Mouse (Mus musculus) bone marrow, adult 2 months (tissue): ENCODE data around the gene Tnip2.

ENCODE experiments used
- CTCF ChIP-seq: fragments of 200-500 bp; IDR thresholded peaks from 2 replicates; pipeline ENCODE4 v1.5.1; 2011; ENCODE audit warnings: low read length, control low read depth; ENCODE audit not compliant: control insufficient read depth, insufficient read depth
- POLR2A ChIP-seq: fragments of 200-500 bp; IDR thresholded peaks from 2 replicates; pipeline ENCODE4 v1.6.1; 2011; ENCODE audit warnings: low read depth, mild to moderate bottlenecking, control low read depth, low read length, borderline replicate concordance; ENCODE audit not compliant: control insufficient read depth

DNA sequence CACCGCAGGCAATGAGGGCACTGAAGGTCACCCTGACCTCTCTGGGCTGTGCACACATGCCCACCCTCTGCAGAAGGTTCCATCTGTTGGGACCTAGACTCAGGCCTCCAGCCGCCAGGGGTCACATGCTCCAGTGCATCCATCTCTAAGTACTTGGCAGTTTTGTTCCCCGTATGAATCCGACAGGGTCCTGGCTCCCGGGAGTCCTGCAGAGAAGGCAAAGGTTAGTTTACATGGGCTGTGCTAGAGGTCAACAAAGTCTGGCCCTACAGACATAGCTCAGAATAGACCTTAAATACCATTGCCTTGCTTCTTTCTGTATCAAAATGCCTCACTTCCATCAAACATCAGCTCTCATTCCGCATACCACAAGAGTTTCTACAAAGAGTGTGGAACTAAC lies 17.0 kb downstream of the Tnip2 start:
- TF ChIP-seq CTCF: no peak
- TF ChIP-seq POLR2A: no peak
